Mouse (Mus musculus) lung, adult 2 months (tissue): ENCODE results near the gene Gm13279. TPM values are rescaled to one million over a fixed set of nuclear protein-coding genes. Genes with fewer than 3 reads are reported as not detected.
"Not testable (repeated sequence)": the region's sequence is repeated elsewhere in the genome, so short reads cannot be mapped to it uniquely, and the experiment has no call there.

Experiments
- DNase-seq: peaks from one replicate; pipeline ENCODE4 v3.0.0; 2022
- H3K4me1 ChIP-seq: fragments of 200-500 bp; 2 replicates; pipeline ENCODE4 v1.6.1; 2011; ENCODE audit warnings: low read length; ENCODE audit not compliant: control insufficient read depth, insufficient read depth
- H3K4me3 ChIP-seq: fragments of 200-500 bp; replicated peaks from 2 replicates; pipeline ENCODE3; 2011; ENCODE audit warnings: low read depth, mild to moderate bottlenecking, control low read depth, low read length; ENCODE audit errors: extremely low read depth
- CTCF ChIP-seq: fragments of 200-500 bp; IDR thresholded peaks from 2 replicates; pipeline ENCODE4 v1.5.1; 2011; ENCODE audit warnings: mild to moderate bottlenecking, low read length, control low read depth; ENCODE audit not compliant: insufficient read depth
- POLR2A ChIP-seq: fragments of 200-500 bp; IDR thresholded peaks from 2 replicates; pipeline ENCODE4 v1.6.1; 2011; ENCODE audit warnings: low read depth, mild to moderate bottlenecking, control low read depth, low read length, borderline replicate concordance; ENCODE audit errors: extremely low read depth
- WGBS: fragments of 180-500 bp; shearing (Covaris S2); methylation state at CpG from one replicate; pipeline ENCODE4 v1.1.7; 2018; 5-methylcytosine and 5-hydroxymethylcytosine counted together
- polyA plus RNA-seq: library from polyadenylated mRNA; depleted of rRNA; stranded (reverse); fragments of >200 nt; gene quantifications from 2 replicates; pipeline ENCODE4 v1.2.3, GENCODE M21; 2012; rRNA removed

Gm13279 gene
- polyA plus RNA-seq, 1 experiment, result not detected

GRCm38 (mm10) chr4:88805761-88806160 lies 8.6 kb downstream of the Gm13279 start:
- peak; percentile 5 for DNase-seq
- not testable (repeated sequence) for H3K4me3 ChIP-seq

DNA sequence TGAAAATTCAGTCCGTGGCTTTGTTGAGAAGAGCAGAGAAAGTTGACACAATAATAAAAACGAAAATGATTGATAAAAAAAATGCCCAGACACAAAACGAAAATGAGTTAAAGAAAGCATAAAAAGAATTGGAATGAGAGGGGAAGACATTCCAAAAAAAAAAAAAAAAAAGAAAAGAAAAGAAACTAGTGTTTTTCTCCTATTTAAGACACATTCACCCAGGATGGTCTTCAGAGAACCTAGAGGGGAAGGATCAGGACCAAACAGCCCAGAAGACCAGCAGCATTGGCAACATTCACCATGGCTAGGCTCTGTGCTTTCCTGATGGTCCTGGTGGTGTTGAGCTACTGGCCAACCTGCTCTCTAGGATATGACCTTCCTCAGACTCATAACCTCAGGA lies 18.7 kb downstream of the Gm13279 start, which contains the start of gene Ifna7:
Gene Ifna7 (plus strand): TSS at position 301 of the 400 bp plus-strand sequence.
- H3K4me3 ChIP-seq, result no peak within 1 kb of the TSS
- DNase-seq, result no peak
- 41% methylated on average over 3 of the region's 3 CpGs for WGBS

More at GRCm38 (mm10) chr4:88805761-88806160, 8.6 kb downstream of the Gm13279 start:
- 0% methylated on average over 9 of the region's 34 CpGs for WGBS
- not testable (repeated sequence) for H3K4me1 ChIP-seq

GRCm38 (mm10) chr4:88819659-88820058 lies 22.5 kb downstream of the Gm13279 start, which contains the start of gene Ifna11:
Gene Ifna11 (plus strand): TSS chr4:88819959.
- Histone ChIP-seq H3K4me3 (no peak within 1 kb of the TSS), H3K4me1 (no peaks in the 10 kb centered on the region)
- no peak for TF ChIP-seq CTCF
- no peak for TF ChIP-seq POLR2A
- DNase-seq, result no peak
- WGBS, result 73% methylated on average over 1 of the region's 1 CpGs

More for the DNA sequence above, 18.7 kb downstream of the Gm13279 start, which contains the start of gene Ifna7:
- TF ChIP-seq POLR2A, result no peak
- TF ChIP-seq CTCF, result no peak
- no peaks in the 10 kb centered on the region for H3K4me1 ChIP-seq

DNA sequence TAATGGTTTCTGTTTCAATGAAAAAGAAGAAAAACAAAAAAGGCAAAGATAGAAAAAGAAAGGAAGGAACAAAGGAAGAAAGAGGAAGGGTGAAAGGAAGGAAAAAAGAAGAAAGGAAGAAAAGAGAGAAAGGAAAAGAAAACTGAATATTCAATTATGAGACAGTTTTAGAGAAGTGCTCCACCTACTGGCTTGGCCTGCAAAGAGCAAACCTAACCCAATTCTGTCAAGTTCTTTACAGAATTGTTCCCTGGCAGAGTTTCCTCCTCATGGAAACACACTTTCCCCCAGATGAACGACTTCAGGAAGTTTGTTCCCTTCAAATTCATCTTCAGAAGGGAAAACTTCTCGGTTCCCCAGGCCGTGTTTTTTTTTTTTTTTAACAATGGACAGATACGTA lies 25.8 kb downstream of the Gm13279 start:
- DNase-seq, result no peak
- WGBS, result 19% methylated on average over 4 of the region's 4 CpGs
- no peaks in the 10 kb centered on the region for H3K4me1 ChIP-seq
- H3K4me3 ChIP-seq, result no peak overlapping the region
- TF ChIP-seq CTCF (no peak), POLR2A (no peak)

GRCm38 (mm10) chr4:88827116-88827515 lies 29.9 kb downstream of the Gm13279 start, which contains the start of gene Ifna6:
Gene Ifna6 (plus strand): TSS chr4:88827416.
- H3K4me1 ChIP-seq, H3K4me3 ChIP-seq, DNase-seq: not testable (repeated sequence)

DNA sequence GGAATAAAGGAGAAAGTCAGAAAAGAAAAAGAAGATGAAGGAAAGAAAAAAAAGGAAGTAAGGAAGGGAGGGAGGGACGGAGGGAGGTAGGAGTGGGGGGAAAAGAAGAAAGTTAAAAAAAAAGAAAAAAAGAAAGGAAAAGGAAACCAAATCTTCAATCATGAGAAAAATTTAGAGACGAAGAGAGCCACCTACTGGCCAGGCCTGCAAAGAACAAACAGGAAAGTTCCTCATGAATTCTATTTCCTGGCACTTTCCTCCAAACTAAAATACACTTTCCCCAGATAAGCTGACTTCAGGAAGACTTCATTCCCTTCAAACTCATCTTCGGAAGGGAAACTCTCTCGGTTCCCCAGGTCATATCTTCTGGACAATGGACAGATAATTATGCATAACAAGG lies 33.3 kb downstream of the Gm13279 start:
- no peak overlapping the region for H3K4me3 ChIP-seq
- H3K4me1 ChIP-seq, result no peaks in the 10 kb centered on the region
- peak; percentile 9 for DNase-seq
- 0 out of 2 replicates have a peak, but pooled peaks have one; percentile 7 for TF ChIP-seq CTCF
- TF ChIP-seq POLR2A, result no peak
- WGBS, result 18% methylated on average over 4 of the region's 4 CpGs

DNA sequence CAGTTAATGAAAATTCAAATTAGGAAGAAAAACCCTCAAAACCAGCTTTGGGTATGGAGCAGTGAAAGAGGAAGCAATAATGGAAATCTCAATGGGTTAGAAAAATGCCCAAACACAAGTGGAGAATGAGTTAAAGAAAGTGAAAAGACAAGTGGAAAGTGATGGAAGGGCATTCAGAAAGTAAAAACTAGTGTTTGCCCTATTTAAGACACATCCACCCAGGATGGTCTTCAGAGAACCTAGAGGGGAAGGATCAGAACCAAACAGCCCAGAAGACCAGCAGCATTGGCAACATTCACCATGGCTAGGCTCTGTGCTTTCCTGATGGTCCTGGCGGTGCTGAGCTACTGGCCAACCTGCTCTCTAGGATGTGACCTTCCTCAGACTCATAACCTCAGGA lies 38.0 kb downstream of the Gm13279 start, which contains the start of gene Ifna5:
Gene Ifna5 (plus strand): TSS at position 301 of the 400 bp plus-strand sequence.
- H3K4me3 ChIP-seq, H3K4me1 ChIP-seq, DNase-seq: not testable (repeated sequence)
- 77% methylated on average over 1 of the region's 1 CpGs for WGBS

DNA sequence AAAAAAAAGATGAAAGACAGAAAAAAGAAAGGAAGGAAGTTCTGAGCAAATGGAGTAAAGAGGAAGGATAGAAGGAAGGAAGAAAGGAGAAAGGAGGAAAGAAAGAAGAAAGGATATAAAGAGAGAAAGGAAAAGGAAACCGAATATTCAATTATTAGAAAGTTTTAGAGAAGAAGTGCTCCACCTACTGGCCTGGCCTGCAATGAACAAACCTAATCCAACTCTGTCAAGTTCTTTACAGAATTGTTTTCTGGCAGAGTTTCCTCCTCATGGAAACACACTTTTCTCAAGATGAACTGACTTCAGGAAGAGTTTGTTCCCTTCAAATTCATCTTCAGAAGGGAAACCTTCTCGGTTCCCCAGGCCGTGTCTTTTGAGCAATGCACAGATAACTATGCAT lies 41.6 kb downstream of the Gm13279 start:
- TF ChIP-seq CTCF, result no peak
- no peak for TF ChIP-seq POLR2A
- 34% methylated on average over 3 of the region's 3 CpGs for WGBS
- DNase-seq, result peak; percentile 8
- H3K4me1 ChIP-seq, result no peaks in the 10 kb centered on the region
- H3K4me3 ChIP-seq, result no peak overlapping the region

- 44% methylated on average over 3 of the region's 3 CpGs for whole genome bisulfite sequencing
- no peak for DNase-seq
These were observed 42.9 kb downstream of the Gm13279 start for GRCm38 (mm10) chr4:88840058-88840457.

GRCm38 (mm10) chr4:88841438-88841911 lies 44.3 kb downstream of the Gm13279 start, which contains the start of gene Ifna4:
Gene Ifna4 (plus strand): TSS chr4:88841861.
- Histone ChIP-seq H3K4me3 (no peak within 1 kb of the TSS), H3K4me1 (no peaks in the 10 kb centered on the region)
- no peak for TF ChIP-seq POLR2A
- TF ChIP-seq CTCF, result no peak
- WGBS, result 39% methylated on average over 2 of the region's 2 CpGs
- DNase-seq, result no peak

More at GRCm38 (mm10) chr4:88840058-88840457, 42.9 kb downstream of the Gm13279 start:
- Histone ChIP-seq H3K4me3 (no peak overlapping the region), H3K4me1 (no peaks in the 10 kb centered on the region)
- TF ChIP-seq CTCF (no peak), POLR2A (no peak)

DNA sequence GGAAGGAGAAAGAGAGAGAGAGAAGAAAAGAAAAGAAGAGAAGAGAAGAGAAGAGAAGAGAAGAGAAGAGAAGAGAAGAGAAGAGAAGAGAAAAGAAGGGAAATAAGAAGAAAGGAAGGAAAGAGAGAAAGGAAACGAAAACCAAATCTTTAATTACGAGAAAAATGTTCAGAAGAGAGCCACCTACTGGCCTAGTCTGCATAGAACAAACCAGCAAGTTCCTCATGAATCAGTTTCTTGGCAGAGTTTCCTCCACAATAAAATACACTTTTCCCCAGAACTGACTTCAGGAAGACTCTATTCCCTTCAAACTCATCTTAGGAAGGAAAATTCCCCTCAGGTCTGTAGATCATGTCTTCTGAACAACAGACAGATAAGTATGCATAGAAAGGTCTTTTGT lies 48.1 kb downstream of the Gm13279 start:
- H3K4me3 ChIP-seq, result no peak overlapping the region
- no peaks in the 10 kb centered on the region for H3K4me1 ChIP-seq
- no peak for TF ChIP-seq POLR2A
- TF ChIP-seq CTCF, result no peak
- DNase-seq, result no peak
- WGBS, result 35% methylated on average over 2 of the region's 2 CpGs

Other genes with a start within 250 kb of the Gm13279 start
- not detected in 2 replicates for gene Ifna15, start 239.2 kb upstream of the Gm13279 start, polyA plus RNA-seq
- gene Ifna14, start 225.6 kb upstream of the Gm13279 start, polyA plus RNA-seq, result not detected in 2 replicates
- not detected in 2 replicates for gene Ifna9, start 205.0 kb upstream of the Gm13279 start, polyA plus RNA-seq
- not detected in 2 replicates for gene Ifna12, start 194.0 kb upstream of the Gm13279 start, polyA plus RNA-seq
- gene C87499, start 163.0 kb upstream of the Gm13279 start, polyA plus RNA-seq, result not detected in 2 replicates
- not detected in 2 replicates for gene Ifna13, start 152.9 kb upstream of the Gm13279 start, polyA plus RNA-seq
- gene Ifna16, start 120.5 kb upstream of the Gm13279 start, polyA plus RNA-seq, result not detected in 2 replicates
- gene Ifna2, start 113.5 kb upstream of the Gm13279 start, polyA plus RNA-seq, result not detected in 2 replicates
- gene Ifnab, start 106.0 kb upstream of the Gm13279 start, polyA plus RNA-seq, result not detected in 2 replicates
- 0.19 and 0.33 TPM in 2 replicates for gene Gm26566, start 75.6 kb upstream of the Gm13279 start, polyA plus RNA-seq
- 19.6 and 19.7 TPM in 2 replicates for gene Klhl9, start 74.9 kb upstream of the Gm13279 start, polyA plus RNA-seq
- not detected in 2 replicates for gene Gm13271, start 42.5 kb upstream of the Gm13279 start, polyA plus RNA-seq
- not detected in 2 replicates for gene Gm13283, start 37.3 kb upstream of the Gm13279 start, polyA plus RNA-seq
- gene Gm13290, start 23.6 kb upstream of the Gm13279 start, polyA plus RNA-seq, result not detected in 2 replicates
- not detected in 2 replicates for gene Gm13289, start 20.5 kb upstream of the Gm13279 start, polyA plus RNA-seq
- gene Gm13272, start 17.5 kb upstream of the Gm13279 start, polyA plus RNA-seq, result not detected in 2 replicates
- not detected in 2 replicates for gene Ifnz, start 15.3 kb upstream of the Gm13279 start, polyA plus RNA-seq
- gene Gm13276, start 11.7 kb upstream of the Gm13279 start, polyA plus RNA-seq, result not detected in 2 replicates
- gene Gm13277, start 8.8 kb upstream of the Gm13279 start, polyA plus RNA-seq, result not detected in 2 replicates
- not detected in 2 replicates for gene Gm13278, start 5.8 kb upstream of the Gm13279 start, polyA plus RNA-seq
- not detected in 2 replicates for gene Gm13275, start 2.9 kb upstream of the Gm13279 start, polyA plus RNA-seq
- gene Gm13285, start 2.3 kb downstream of the Gm13279 start, polyA plus RNA-seq, result not detected in 2 replicates
- gene Gm13287, start 5.9 kb downstream of the Gm13279 start, polyA plus RNA-seq, result not detected in 2 replicates
- not detected in 2 replicates for gene Gm13288, start 8.1 kb downstream of the Gm13279 start, polyA plus RNA-seq
- gene Ifna7, start 18.8 kb downstream of the Gm13279 start, polyA plus RNA-seq, result not detected in 2 replicates
- not detected in 2 replicates for gene Ifna11, start 22.6 kb downstream of the Gm13279 start, polyA plus RNA-seq
- gene Ifna6, start 30.0 kb downstream of the Gm13279 start, polyA plus RNA-seq, result not detected in 2 replicates
- gene Ifna5, start 38.1 kb downstream of the Gm13279 start, polyA plus RNA-seq, result not detected in 2 replicates
- not detected in 2 replicates for gene Ifna4, start 44.5 kb downstream of the Gm13279 start, polyA plus RNA-seq
- not detected in 2 replicates for gene Ifna1, start 52.7 kb downstream of the Gm13279 start, polyA plus RNA-seq
- not detected in 2 replicates for gene Ifne, start 82.8 kb downstream of the Gm13279 start, polyA plus RNA-seq